Mouse (Mus musculus): Measurements from ENCODE around the gene Ube2n. TPM values are rescaled to one million over a fixed set of nuclear protein-coding genes. Genes with fewer than 3 reads are reported as not detected.

The Ube2n gene
- polyA plus RNA-seq, 1 experiment from 2014 or later, result 394 TPM

- Histone ChIP-seq H3K27me3 (no peaks in the 10 kb centered on the region), H3K27ac (replicated peaks) (peak overlapping the region; percentile 92), H3K4me3 (peak overlapping the region; percentile 96), H3K4me1 (peaks cover 35% of the 10 kb centered on the region), H3K9ac (replicated peaks) (peak overlapping the region; percentile 94), H3K4me2 (replicated peaks) (peak overlapping the region; percentile 75), H3K36me3 (no peaks in the 10 kb centered on the region), H3K9me3 (no peaks in the 10 kb centered on the region)
- WGBS, result under 1% methylated on average over 65 of the region's 65 CpGs
- peak; percentile 62 for ATAC-seq (replicated peaks)
Observed at GRCm38 (mm10) chr10:95562859-95563841, 48.2 kb downstream of the Ube2n start.

DNA sequence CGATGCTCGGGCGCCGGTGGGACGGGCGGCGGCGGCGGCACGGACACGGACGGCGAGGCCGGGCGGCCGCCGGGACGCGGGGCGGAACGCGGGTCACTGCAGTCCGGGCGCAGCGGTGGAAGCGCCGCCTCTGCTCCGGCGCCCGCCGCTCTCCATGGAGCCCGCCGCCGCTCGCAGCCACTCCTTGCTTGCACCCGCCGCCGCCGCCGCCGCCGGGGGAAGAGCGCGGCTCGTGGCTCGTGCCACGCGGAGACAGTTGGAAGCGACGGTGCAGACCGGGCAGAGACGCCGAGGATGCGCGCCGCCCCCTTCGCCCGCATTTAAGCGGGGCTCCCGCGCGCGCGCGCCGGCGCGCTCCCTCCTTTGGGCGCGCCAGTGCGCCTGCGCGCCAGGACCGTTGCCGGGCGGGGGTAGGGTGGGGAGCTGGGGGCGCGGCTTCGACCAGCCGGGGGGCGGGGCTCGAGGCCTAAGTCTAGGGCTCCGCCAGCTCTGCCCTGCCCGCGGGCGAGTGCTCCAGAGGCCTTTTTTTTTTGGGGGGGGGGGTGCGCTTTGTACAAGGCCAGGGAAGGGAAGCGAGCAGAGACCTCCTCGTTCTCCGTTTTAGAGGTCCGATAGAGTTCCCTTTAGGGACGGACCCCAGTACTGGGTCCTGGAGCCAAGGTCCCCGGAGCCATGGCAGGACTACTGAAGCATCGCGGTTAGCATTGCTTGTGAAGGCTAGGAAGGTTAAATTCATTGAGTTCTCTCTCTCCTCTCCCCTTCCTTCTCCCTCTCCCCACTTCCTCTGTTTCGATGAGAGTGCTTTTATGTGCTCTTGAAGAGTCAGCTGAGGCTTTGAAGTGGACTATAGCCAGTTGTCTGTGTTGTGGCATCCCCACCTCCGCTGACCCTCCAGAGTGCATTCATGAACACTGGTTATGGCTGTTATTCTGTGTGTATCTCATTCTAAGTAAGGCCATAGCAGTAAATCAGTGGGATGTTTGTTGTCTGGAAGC is 49.2 kb downstream of the Ube2n start, which contains the start of gene Nudt4:
Nudt4 (minus strand) TSS at position 296 of the 995 bp plus-strand sequence.
- H3K27ac ChIP-seq (replicated peaks), result peak within 1 kb of the TSS; percentile 92
- H3K9ac ChIP-seq (replicated peaks), result peak within 1 kb of the TSS; percentile 94
- H3K4me2 ChIP-seq (replicated peaks), result peak within 1 kb of the TSS; percentile 75
- ATAC-seq (replicated peaks), result peak; percentile 96
- no peaks in the 10 kb centered on the region for H3K36me3 ChIP-seq
- peak within 1 kb of the TSS; percentile 96 for H3K4me3 ChIP-seq
- H3K4me1 ChIP-seq, result peaks cover 32% of the 10 kb centered on the region
- H3K9me3 ChIP-seq, result no peaks in the 10 kb centered on the region
- WGBS, result 2% methylated on average over 58 of the region's 97 CpGs
- H3K27me3 ChIP-seq, result no peaks in the 10 kb centered on the region

- ATAC-seq (replicated peaks), result no peak
- Histone ChIP-seq H3K27ac (replicated peaks) (no peak overlapping the region), H3K4me1 (peaks cover 23% of the 10 kb centered on the region), H3K4me2 (replicated peaks) (no peak overlapping the region), H3K9me3 (no peaks in the 10 kb centered on the region), H3K27me3 (no peaks in the 10 kb centered on the region), H3K4me3 (no peak overlapping the region), H3K36me3 (no peaks in the 10 kb centered on the region), H3K9ac (replicated peaks) (no peak overlapping the region)
- 38% methylated on average over 14 of the region's 14 CpGs for WGBS
Observed at GRCm38 (mm10) chr10:95565156-95565854, 50.4 kb downstream of the Ube2n start.

- Histone ChIP-seq H3K4me1 (peaks cover 13% of the 10 kb centered on the region), H3K27me3 (no peaks in the 10 kb centered on the region), H3K9ac (replicated peaks) (no peak overlapping the region), H3K27ac (replicated peaks) (no peak overlapping the region), H3K9me3 (no peaks in the 10 kb centered on the region), H3K36me3 (no peaks in the 10 kb centered on the region), H3K4me3 (no peak overlapping the region), H3K4me2 (replicated peaks) (no peak overlapping the region)
- ATAC-seq (replicated peaks), result no peak
- 95% methylated on average over 3 of the region's 3 CpGs for WGBS
Observed at GRCm38 (mm10) chr10:95566786-95567185, 51.8 kb downstream of the Ube2n start.

DNA sequence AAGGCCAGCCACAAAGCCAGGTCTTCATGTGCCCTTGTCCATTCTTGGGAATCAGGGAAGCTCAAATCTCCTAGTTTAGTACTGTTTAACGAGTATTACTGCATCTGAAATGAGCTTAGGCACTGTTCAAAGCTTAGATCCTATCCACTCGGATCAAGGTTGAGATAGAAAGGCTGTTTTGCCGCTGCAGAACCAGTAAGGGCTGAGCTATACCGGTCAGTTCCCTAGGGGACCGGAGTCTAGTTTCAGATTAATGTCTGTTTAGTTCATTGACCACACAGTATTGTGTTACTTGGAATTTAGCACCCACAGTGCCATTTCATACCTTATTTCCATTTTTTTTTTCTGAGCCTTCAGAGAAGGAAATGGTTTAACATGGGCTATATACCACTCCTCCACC is 52.6 kb downstream of the Ube2n start:
- no peaks in the 10 kb centered on the region for H3K27me3 ChIP-seq
- no peaks in the 10 kb centered on the region for H3K9me3 ChIP-seq
- WGBS, result 56% methylated on average over 5 of the region's 5 CpGs
- H3K4me2 ChIP-seq (replicated peaks), result no peak overlapping the region
- H3K9ac ChIP-seq (replicated peaks), result no peak overlapping the region
- no peak for ATAC-seq (replicated peaks)
- no peaks in the 10 kb centered on the region for H3K36me3 ChIP-seq
- no peak overlapping the region for H3K4me3 ChIP-seq
- H3K27ac ChIP-seq (replicated peaks), result no peak overlapping the region
- peaks cover 6% of the 10 kb centered on the region for H3K4me1 ChIP-seq

- no peak overlapping the region for H3K4me2 ChIP-seq (replicated peaks)
- no peaks in the 10 kb centered on the region for H3K36me3 ChIP-seq
- H3K9ac ChIP-seq (replicated peaks), result no peak overlapping the region
- H3K9me3 ChIP-seq, result no peaks in the 10 kb centered on the region
- ATAC-seq (replicated peaks), result no peak
- 73% methylated on average over 6 of the region's 6 CpGs for WGBS
- H3K27ac ChIP-seq (replicated peaks), result no peak overlapping the region
- no peak overlapping the region for H3K4me3 ChIP-seq
- H3K27me3 ChIP-seq, result no peaks in the 10 kb centered on the region
- peaks cover 4% of the 10 kb centered on the region; the same call in 1 of the 2 replicates for H3K4me1 ChIP-seq
Observed at GRCm38 (mm10) chr10:95568016-95568415, 53.1 kb downstream of the Ube2n start.

DNA sequence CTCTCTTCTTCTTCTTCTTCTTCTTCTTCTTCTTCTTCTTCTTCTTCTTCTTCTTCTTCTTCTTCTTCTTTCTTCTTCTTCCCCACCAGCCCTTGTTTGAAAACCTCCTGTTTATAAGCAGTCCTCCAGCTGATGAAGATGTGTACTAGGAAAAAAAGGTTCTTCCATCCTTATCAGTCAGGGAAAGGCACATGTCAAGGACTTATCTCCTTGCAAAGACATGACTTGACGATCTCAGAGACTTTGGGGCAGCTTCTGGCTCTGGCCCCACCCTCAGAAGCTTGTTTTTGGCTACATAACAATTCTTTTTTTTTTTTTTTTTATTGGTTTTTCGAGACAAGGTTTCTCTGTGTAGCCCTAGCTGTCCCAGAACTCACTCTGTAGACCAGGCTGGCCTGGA is 54.5 kb downstream of the Ube2n start:
- Histone ChIP-seq H3K27me3 (no peaks in the 10 kb centered on the region), H3K27ac (replicated peaks) (no peak overlapping the region), H3K4me2 (replicated peaks) (no peak overlapping the region), H3K9ac (replicated peaks) (no peak overlapping the region), H3K4me3 (no peak overlapping the region), H3K36me3 (no peaks in the 10 kb centered on the region), H3K4me1 (peaks cover 3% of the 10 kb centered on the region; the same call in 1 of the 2 replicates), H3K9me3 (no peaks in the 10 kb centered on the region)
- WGBS, result 82% methylated on average over 2 of the region's 2 CpGs
- no peak for ATAC-seq (replicated peaks)

DNA sequence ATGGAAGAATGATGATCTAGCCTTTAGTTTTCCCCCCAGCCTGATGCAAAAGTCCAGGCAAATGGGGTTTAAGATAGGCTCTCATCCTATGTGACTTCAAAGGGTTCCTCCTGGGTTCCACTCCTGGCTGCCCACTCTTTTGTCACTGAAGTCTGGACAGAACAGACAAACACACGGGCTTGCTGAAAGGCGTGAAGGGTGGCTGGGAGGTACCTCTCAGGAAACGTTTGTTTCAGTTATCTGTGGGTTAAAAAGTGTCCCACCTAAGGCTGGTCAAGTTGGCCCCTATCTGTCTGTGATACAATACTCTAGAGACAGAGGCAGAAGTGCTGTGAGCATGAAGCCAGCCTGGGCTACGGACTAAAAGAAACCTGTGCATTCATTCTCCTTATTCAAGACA is 60.0 kb downstream of the Ube2n start:
- H3K9ac ChIP-seq (replicated peaks), result no peak overlapping the region
- no peak overlapping the region for H3K4me2 ChIP-seq (replicated peaks)
- no peak for ATAC-seq (replicated peaks)
- no peaks in the 10 kb centered on the region for H3K9me3 ChIP-seq
- H3K4me1 ChIP-seq, result peaks cover 9% of the 10 kb centered on the region; the same call in 1 of the 2 replicates
- H3K4me3 ChIP-seq, result no peak overlapping the region
- H3K27me3 ChIP-seq, result no peaks in the 10 kb centered on the region
- H3K36me3 ChIP-seq, result no peaks in the 10 kb centered on the region
- no peak overlapping the region for H3K27ac ChIP-seq (replicated peaks)
- WGBS, result 79% methylated on average over 4 of the region's 4 CpGs

- no peaks in the 10 kb centered on the region for H3K36me3 ChIP-seq
- H3K4me2 ChIP-seq (replicated peaks), result no peak overlapping the region
- H3K9me3 ChIP-seq, result no peaks in the 10 kb centered on the region
- 72% methylated on average over 10 of the region's 10 CpGs for WGBS
- no peak overlapping the region for H3K27ac ChIP-seq (replicated peaks)
- no peaks in the 10 kb centered on the region for H3K27me3 ChIP-seq
- H3K9ac ChIP-seq (replicated peaks), result no peak overlapping the region
- no peak overlapping the region for H3K4me3 ChIP-seq
- peaks cover 9% of the 10 kb centered on the region; the same call in 1 of the 2 replicates for H3K4me1 ChIP-seq
- no peak for ATAC-seq (replicated peaks)
Observed at GRCm38 (mm10) chr10:95575839-95576380, 61.0 kb downstream of the Ube2n start.

DNA sequence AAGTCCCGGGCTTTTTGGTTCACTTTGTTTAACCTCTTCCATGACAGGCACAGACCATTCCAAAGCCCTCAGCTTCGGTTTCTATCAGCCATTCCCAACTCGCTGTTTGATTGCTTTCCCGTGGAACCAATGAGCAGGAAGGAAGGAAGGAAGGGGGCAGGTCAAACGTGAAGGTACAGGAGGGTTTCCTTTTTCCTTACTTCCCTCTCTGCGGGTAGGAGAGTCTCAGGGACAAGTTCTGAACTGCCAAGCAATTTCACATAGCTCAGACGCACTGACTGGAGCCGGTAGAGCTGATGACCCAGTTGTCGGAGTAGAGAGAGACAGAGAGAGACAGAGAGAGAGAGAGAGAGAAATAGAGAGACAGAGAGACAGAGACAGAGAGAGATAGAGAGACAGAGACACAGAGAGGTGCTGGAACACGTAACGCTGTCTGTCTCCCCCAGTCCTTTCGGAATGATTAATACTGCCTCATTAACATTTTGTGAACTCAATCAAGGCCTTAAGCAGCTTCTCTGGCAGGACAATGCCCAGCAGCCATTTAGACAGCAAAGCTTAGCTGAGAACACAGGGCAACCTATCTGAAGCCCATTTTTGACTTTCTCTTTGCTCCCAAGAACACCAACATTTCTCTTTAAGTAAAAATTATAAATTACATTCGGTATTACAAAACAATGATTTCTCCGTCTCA is 62.1 kb downstream of the Ube2n start:
- WGBS, result 46% methylated on average over 14 of the region's 14 CpGs
- no peak overlapping the region for H3K4me3 ChIP-seq
- no peaks in the 10 kb centered on the region for H3K27me3 ChIP-seq
- H3K4me2 ChIP-seq (replicated peaks), result no peak overlapping the region
- no peaks in the 10 kb centered on the region for H3K9me3 ChIP-seq
- H3K9ac ChIP-seq (replicated peaks), result no peak overlapping the region
- ATAC-seq (replicated peaks), result no peak
- no peaks in the 10 kb centered on the region for H3K36me3 ChIP-seq
- no peak overlapping the region for H3K27ac ChIP-seq (replicated peaks)
- peaks cover 9% of the 10 kb centered on the region; the same call in 1 of the 2 replicates for H3K4me1 ChIP-seq

- no peaks in the 10 kb centered on the region for H3K9me3 ChIP-seq
- no peaks in the 10 kb centered on the region for H3K36me3 ChIP-seq
- no peak for ATAC-seq (replicated peaks)
- no peak overlapping the region for H3K4me3 ChIP-seq
- H3K4me2 ChIP-seq (replicated peaks), result no peak overlapping the region
- no peaks in the 10 kb centered on the region for H3K27me3 ChIP-seq
- H3K4me1 ChIP-seq, result peaks cover 9% of the 10 kb centered on the region; the same call in 1 of the 2 replicates
- WGBS, result 22% methylated on average over 4 of the region's 4 CpGs
- no peak overlapping the region for H3K27ac ChIP-seq (replicated peaks)
- no peak overlapping the region for H3K9ac ChIP-seq (replicated peaks)
Observed at GRCm38 (mm10) chr10:95577567-95577950, 62.6 kb downstream of the Ube2n start.
